Mouse (Mus musculus) gastrocnemius, postnatal 25 days (tissue): ENCODE data around the gene Car4. TPM values are rescaled to one million over a fixed set of nuclear protein-coding genes. Genes with fewer than 3 reads are reported as not detected.

ENCODE experiments used
- DNase-seq: peaks from one replicate; pipeline ENCODE4 v3.0.0; 2022
- total RNA-seq, 2 experiments: library from RNA; stranded (reverse); gene quantifications; 1 replicate in 1 of 2; 2 replicates in 1 of 2; pipeline ENCODE4 v1.2.3; 2021

Gene Car4
- total RNA-seq, 2 experiments from 2014 or later = 10.2 to 13.5 TPM

GRCm38 (mm10) chr11:85013121-85013520, 55.5 kb downstream of the Car4 start:
- no peak for DNase-seq

Other genes with a start within 250 kb of the Car4 start
- 1 to 10 TPM; 7.1 to 7.9 TPM for gene Mrm1, start 138.3 kb upstream of the Car4 start, total RNA-seq
- gene Dhrs11, start 128.8 kb upstream of the Car4 start, total RNA-seq = 10 to 100 TPM; 34.1 to 35.2 TPM
- 10 to 100 TPM; 27.9 to 34.0 TPM for gene Ggnbp2, start 87.0 kb upstream of the Car4 start, total RNA-seq
- gene Myo19, start 77.6 kb upstream of the Car4 start, total RNA-seq = 1 to 10 TPM; 3.6 to 4.0 TPM
- gene Pigw, start 77.5 kb upstream of the Car4 start, total RNA-seq = 1 to 10 TPM; 4.6 to 5.1 TPM
- gene Znhit3, start 41.4 kb upstream of the Car4 start, total RNA-seq = 10 to 100 TPM in 1 of 2 experiments, 1 to 10 TPM in 1; 9.6 to 10.2 TPM
- gene Usp32, start 182.4 kb downstream of the Car4 start, total RNA-seq = 1 to 10 TPM; 9.2 to 9.4 TPM
- not detected for gene 1700125H20Rik, start 212.6 kb downstream of the Car4 start, total RNA-seq